Mouse (Mus musculus): ENCODE results near the gene Ide. TPM values are rescaled to one million over a fixed set of nuclear protein-coding genes. Genes with fewer than 3 reads are reported as not detected.

Gene Ide
- polyA plus RNA-seq (2014; fragmentation: Illumina TruSeq; extraction: RNeasy Lipid Tissue Mini Kit (QIAGEN cat#74804); ENCODE audit: low read depth, low replicate concordance): 196 TPM

DNA sequence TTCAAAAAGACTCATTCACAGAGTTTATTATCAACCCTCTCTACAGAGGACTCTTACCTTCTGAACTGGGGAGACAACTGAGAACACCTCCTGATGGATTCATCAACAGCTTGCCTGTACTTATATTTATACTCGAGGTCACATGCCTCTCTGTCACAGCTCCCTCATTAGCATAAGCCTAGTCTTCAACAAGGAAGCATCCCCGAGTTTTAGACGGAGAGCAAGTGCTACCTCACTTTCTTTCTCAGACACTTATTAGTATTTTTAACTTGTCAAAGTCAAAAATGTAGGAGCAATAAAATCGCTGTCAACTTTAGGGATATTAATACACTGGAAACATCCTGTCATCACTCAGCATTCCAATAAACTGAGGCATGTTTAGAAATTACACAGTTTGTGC, at the start of gene Ide:
TSS of gene Ide (minus strand) at position 101 of the 400 bp plus-strand sequence.

DNA sequence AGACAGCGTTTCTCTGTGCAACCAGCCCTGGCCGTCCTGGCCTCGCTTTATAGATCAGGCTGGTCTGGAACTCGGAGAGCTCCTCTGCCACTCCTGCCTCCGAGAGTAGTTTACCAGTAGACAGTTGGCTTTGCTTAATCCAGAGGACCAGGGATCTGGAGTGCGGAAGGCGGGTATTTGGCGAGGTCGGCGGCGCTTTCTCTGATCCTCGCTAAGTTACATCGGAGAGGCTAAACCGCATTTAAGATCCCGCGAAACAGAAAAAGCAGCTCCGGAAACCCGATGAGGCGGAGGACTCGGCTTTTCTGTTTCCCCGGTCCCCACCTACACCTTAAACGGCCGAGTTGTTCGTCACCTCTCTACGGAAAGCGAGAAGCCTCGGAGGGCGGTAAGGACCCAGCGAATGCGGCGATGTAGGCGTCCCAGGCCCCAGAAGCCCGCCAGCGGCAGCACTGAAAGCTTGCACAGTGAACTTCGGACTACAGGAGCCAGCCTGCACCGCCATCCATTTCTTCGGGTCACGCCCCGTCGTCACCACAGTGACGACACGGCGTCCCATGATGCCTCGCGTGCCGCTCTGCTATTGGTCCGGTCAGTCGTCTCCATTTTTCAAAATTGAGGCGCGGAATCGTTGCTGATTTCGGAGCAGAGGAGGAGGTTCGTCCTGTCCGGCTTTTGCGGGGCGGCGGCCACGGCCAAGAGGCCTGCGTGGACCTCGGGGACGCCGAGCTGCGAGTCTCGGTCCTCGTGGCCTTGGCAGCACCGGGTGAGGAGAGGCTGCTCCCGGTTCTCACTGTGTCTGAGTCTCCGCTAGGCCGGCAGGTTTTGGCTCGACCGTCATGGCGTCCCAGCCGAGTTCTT, 38.3 kb upstream of the Ide start, which contains the start of gene Kif11:
TSS of gene Kif11 (plus strand) at position 649 of the 861 bp plus-strand sequence.

Other genes starting within 250 kb of the Ide start
- gene March5, start 130.3 kb downstream of the Ide start, polyA plus RNA-seq (2014; fragmentation: Illumina TruSeq; extraction: RNeasy Lipid Tissue Mini Kit (QIAGEN cat#74804); ENCODE audit: low read depth, low replicate concordance): 230 TPM
- 20.5 TPM for gene Cpeb3, start 129.3 kb downstream of the Ide start, polyA plus RNA-seq (2014; fragmentation: Illumina TruSeq; extraction: RNeasy Lipid Tissue Mini Kit (QIAGEN cat#74804); ENCODE audit: low read depth, low replicate concordance)
- 8.4 TPM for gene Kif11, start 38.6 kb upstream of the Ide start, polyA plus RNA-seq (2014; fragmentation: Illumina TruSeq; extraction: RNeasy Lipid Tissue Mini Kit (QIAGEN cat#74804); ENCODE audit: low read depth, low replicate concordance)
- gene Hhex, start 97.0 kb upstream of the Ide start, polyA plus RNA-seq (2014; fragmentation: Illumina TruSeq; extraction: RNeasy Lipid Tissue Mini Kit (QIAGEN cat#74804); ENCODE audit: low read depth, low replicate concordance): 105 TPM
- 55.6 TPM for gene Exoc6, start 212.6 kb upstream of the Ide start, polyA plus RNA-seq (2014; fragmentation: Illumina TruSeq; extraction: RNeasy Lipid Tissue Mini Kit (QIAGEN cat#74804); ENCODE audit: low read depth, low replicate concordance)

All from adrenal gland, adult 10 weeks (tissue).